In the genomic region with DNA sequence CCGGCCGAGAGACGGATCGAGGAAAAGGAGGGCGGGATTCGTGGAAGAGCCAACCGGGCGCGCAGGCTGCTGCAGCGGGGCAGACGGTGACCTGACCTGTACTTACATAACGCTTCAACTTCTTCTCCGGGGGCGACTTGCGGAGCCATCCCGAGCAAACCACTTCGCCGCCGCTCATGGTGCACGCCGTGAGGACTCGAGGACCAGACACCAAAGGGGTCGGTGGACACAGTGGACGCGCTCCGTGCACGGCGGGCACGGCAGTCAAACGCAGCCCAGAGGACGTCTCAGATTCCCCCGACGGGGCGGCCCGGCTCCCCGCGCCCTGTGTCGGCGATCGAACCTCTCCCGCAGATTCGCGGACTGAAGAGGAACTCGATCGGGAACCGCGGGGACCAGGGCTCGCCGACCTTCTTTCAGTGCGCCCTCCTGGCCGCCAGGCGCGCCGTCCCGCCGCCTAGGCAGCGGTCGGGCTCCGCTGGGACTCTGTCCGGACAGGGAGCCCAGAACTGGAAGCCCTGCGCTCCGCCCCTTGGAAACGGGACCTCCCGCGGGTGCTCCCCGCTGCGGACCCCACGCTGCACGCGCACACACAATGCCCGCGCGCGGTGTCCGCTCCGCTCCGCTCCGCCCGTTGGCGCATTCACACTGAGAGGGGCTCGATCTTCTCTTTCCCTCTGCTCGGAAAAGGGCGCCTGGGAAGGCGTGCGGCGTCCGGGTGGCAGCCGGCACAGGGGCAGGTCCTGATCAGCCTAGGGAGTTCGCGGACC, we compare ENCODE assay signal across 8 mouse cellular contexts. TPM values are rescaled to one million over a fixed set of nuclear protein-coding genes. Genes with fewer than 3 reads are reported as not detected.
DNase-seq lines count a peak whose midpoint lies in the region; ATAC-seq and TF ChIP-seq lines count a peak whose summit lies in the region.

No protein-coding gene starts in this region.

- H3K4me1 ChIP-seq in intestine, embryonic 16.5 days (ENCODE audit: control insufficient read depth, insufficient read depth, low read length) = peaks cover 18% of the 10 kb centered on the region
- H3K4me1 ChIP-seq in liver, adult 2 months (ENCODE audit: control insufficient read depth, insufficient read depth, low read length) = peaks cover 11% of the 10 kb centered on the region
- peaks cover 15% of the 10 kb centered on the region for H3K4me1 ChIP-seq in midbrain, embryonic 16.5 days (ENCODE audit: control insufficient read depth, insufficient read depth, low read length)

- H3K79me2 ChIP-seq in liver, adult 2 months (ENCODE audit: control insufficient read depth, insufficient read depth, low read length) = peaks cover 10% of the 10 kb centered on the region; the same call in 1 of the 2 replicates

- 0% methylated on average over 87 of the region's 90 CpGs for WGBS in intestine, embryonic 16.5 days
- under 1% methylated on average over 90 of the region's 90 CpGs for whole genome bisulfite sequencing in liver, adult 2 months
- under 1% methylated on average over 82 of the region's 90 CpGs for WGBS in midbrain, embryonic 16.5 days

- H3K9me3 ChIP-seq in intestine, embryonic 16.5 days (ENCODE audit: control insufficient read depth, low read length) = no peaks in the 10 kb centered on the region
- H3K9me3 ChIP-seq in midbrain, embryonic 16.5 days (replicated peaks; ENCODE audit: control insufficient read depth, low read length, poor library complexity, severe bottlenecking) = no peaks in the 10 kb centered on the region

- ATAC-seq in common myeloid progenitor, adult 5-6 weeks (replicated peaks; ENCODE audit: low read depth, poor library complexity, severe bottlenecking) = peak; percentile 62
- ATAC-seq in intestine, embryonic 16.5 days = peak; percentile 77
- peak; percentile 82 for ATAC-seq in midbrain, embryonic 16.5 days

- intact Hi-C loops in left cerebral cortex, adult 2 months (cut with DNase I) = loop anchor here (5.0 kb wide), 5 partner anchors 43 to 127 kb away; no protein-coding TSS in a partner anchor

- H3K4me2 ChIP-seq in intestine, embryonic 16.5 days (ENCODE audit: low read depth, low read length) = peak overlapping the region; percentile 89
- peak overlapping the region; percentile 67 for H3K4me2 ChIP-seq in midbrain, embryonic 16.5 days (ENCODE audit: low read length)

- H3K4me3 ChIP-seq in left cerebral cortex, adult 2 months = peak overlapping the region; percentile 75
- H3K4me3 ChIP-seq in intestine, embryonic 16.5 days (ENCODE audit: low read length) = peak overlapping the region; percentile 92
- H3K4me3 ChIP-seq in liver, adult 2 months (ENCODE audit: insufficient read depth, low read depth, low read length) = peak overlapping the region; percentile 92
- peak overlapping the region; percentile 82 for H3K4me3 ChIP-seq in midbrain, embryonic 16.5 days (ENCODE audit: low read depth, low read length)

- peak overlapping the region; percentile 94 for H3K9ac ChIP-seq in intestine, embryonic 16.5 days (ENCODE audit: low read depth, low read length)
- H3K9ac ChIP-seq in liver, adult 2 months (ENCODE audit: low read depth, low read length) = peak overlapping the region; percentile 92
- peak overlapping the region; percentile 77 for H3K9ac ChIP-seq in midbrain, embryonic 16.5 days (ENCODE audit: low read depth, low read length)

- no peaks in the 10 kb centered on the region for H3K27me3 ChIP-seq in intestine, embryonic 16.5 days (replicated peaks; ENCODE audit: control insufficient read depth, insufficient read depth, low read length)
- no peaks in the 10 kb centered on the region for H3K27me3 ChIP-seq in liver, adult 2 months (ENCODE audit: control insufficient read depth, insufficient read depth, low read length)
- no peaks in the 10 kb centered on the region for H3K27me3 ChIP-seq in midbrain, embryonic 16.5 days (ENCODE audit: control insufficient read depth, insufficient read depth, low read depth, low read length)

- peak; percentile 33 to 45 for DNase-seq in left cerebral cortex, adult 2 months (ENCODE audit: extremely low spot score in 1 of 2, low spot score in 2 of 2)
- DNase-seq in left cerebral cortex, adult 11 months (ENCODE audit: low spot score) = no peak
- DNase-seq in gastrocnemius, postnatal 4 days (ENCODE audit: low spot score in 2 of 2) = peak; percentile 80 to 86
- DNase-seq in liver, adult 2 months (ENCODE audit: extremely low read depth, low read depth, low spot score) = peak; percentile 63
- DNase-seq in testis, postnatal 10 days (ENCODE audit: low spot score) = peak; percentile 84

- peak; percentile 51 for TF ChIP-seq CTCF in left cerebral cortex, adult 2 months (IDR thresholded peaks at IDR 0.05)
- TF ChIP-seq CTCF in liver, adult 2 months (IDR thresholded peaks at IDR 0.05; ENCODE audit: low read depth, low read length) = peak; percentile 42

- no peaks in the 10 kb centered on the region for H3K36me3 ChIP-seq in intestine, embryonic 16.5 days (ENCODE audit: control insufficient read depth, insufficient read depth, low read length)
- no peaks in the 10 kb centered on the region for H3K36me3 ChIP-seq in liver, adult 2 months (ENCODE audit: control insufficient read depth, insufficient read depth, low read length)
- no peaks in the 10 kb centered on the region for H3K36me3 ChIP-seq in midbrain, embryonic 16.5 days (ENCODE audit: control insufficient read depth, insufficient read depth, low read length)

- peak overlapping the region; percentile 90 for H3K27ac ChIP-seq in left cerebral cortex, adult 2 months
- peak overlapping the region; percentile 100 for H3K27ac ChIP-seq in intestine, embryonic 16.5 days (ENCODE audit: low read length)
- H3K27ac ChIP-seq in liver, adult 2 months (replicated peaks; ENCODE audit: insufficient read depth, low read depth, low read length) = peak overlapping the region; percentile 94
- peak overlapping the region; percentile 83 for H3K27ac ChIP-seq in midbrain, embryonic 16.5 days (ENCODE audit: low read length)

- 0 out of 2 replicates have a peak, but pooled peaks have one; percentile 34 for TF ChIP-seq POLR2A in liver, adult 2 months (IDR thresholded peaks at IDR 0.05; ENCODE audit: extremely low read depth, insufficient read depth, low read length)

RNA-seq across cellular contexts. Expression of a gene that starts 0.7 kb away (rescaled TPM):
- 10 to 100 TPM; 11.4 to 13.0 TPM for total RNA-seq in left cerebral cortex, adult 2 months (2021)
- 4.0 and 10.8 TPM in 2 replicates for total RNA-seq in common myeloid progenitor, adult 5-6 weeks (2017)
- 10 to 100 TPM; 32.3 to 36.0 TPM for total RNA-seq in gastrocnemius, postnatal 4 days (2021)
- 9.0 and 10.5 TPM in 2 replicates for polyA plus RNA-seq in intestine, embryonic 16.5 days (2015; fragmentation: Nextera tagmentation; extraction: Ambion mirVana)
- total RNA-seq in liver, adult 2 months (2014; rRNA removed) = 5.1 and 7.9 TPM in 2 replicates
- polyA plus RNA-seq in liver, adult 2 months (2012; rRNA removed) = 5.0 and 5.8 TPM in 2 replicates
- 6.4 and 7.6 TPM in 2 replicates for polyA plus RNA-seq in midbrain, embryonic 16.5 days (2015; fragmentation: Nextera tagmentation; extraction: Ambion mirVana)
